Mouse (Mus musculus) heart, adult 11 months (tissue): ENCODE data around the gene Strip1.

Experiments
- DNase-seq: peaks from one replicate; pipeline ENCODE4 v3.0.0; 2022

Gene Strip1

GRCm38 (mm10) chr3:107631523-107631958 lies at the start of gene Strip1:
TSS of gene Strip1 (minus strand) at chr3:107631694.
- peak; percentile 100 for DNase-seq

- peak; percentile 95 for DNase-seq
Measured at GRCm38 (mm10) chr3:107680790-107681576, 49.5 kb upstream of the Strip1 start.

GRCm38 (mm10) chr3:107671509-107671908 lies 40.0 kb upstream of the Strip1 start:
- DNase-seq: no peak

GRCm38 (mm10) chr3:107670500-107670899 lies 39.0 kb upstream of the Strip1 start:
- no peak for DNase-seq

GRCm38 (mm10) chr3:107668786-107669185 lies 37.3 kb upstream of the Strip1 start:
- peak; percentile 65 for DNase-seq

- peak; percentile 21 for DNase-seq
Measured at GRCm38 (mm10) chr3:107667426-107667825, 35.9 kb upstream of the Strip1 start.

GRCm38 (mm10) chr3:107664641-107665040 lies 33.1 kb upstream of the Strip1 start:
- DNase-seq: peak; percentile 4

- no peak for DNase-seq
Measured at GRCm38 (mm10) chr3:107659000-107659399, 27.5 kb upstream of the Strip1 start.

GRCm38 (mm10) chr3:107656888-107657287 lies 25.4 kb upstream of the Strip1 start:
- no peak for DNase-seq

- DNase-seq: no peak
Measured at GRCm38 (mm10) chr3:107656151-107656550, 24.7 kb upstream of the Strip1 start.

GRCm38 (mm10) chr3:107655491-107655890 lies 24.0 kb upstream of the Strip1 start:
- no peak for DNase-seq

- no peak for DNase-seq
Measured at GRCm38 (mm10) chr3:107654861-107655260, 23.4 kb upstream of the Strip1 start.

- DNase-seq: no peak
Measured at GRCm38 (mm10) chr3:107652968-107653367, 21.5 kb upstream of the Strip1 start.

GRCm38 (mm10) chr3:107650276-107650675 lies 18.8 kb upstream of the Strip1 start:
- peak; percentile 1 for DNase-seq

- DNase-seq: peak; percentile 85
Measured at GRCm38 (mm10) chr3:107646947-107647346, 15.5 kb upstream of the Strip1 start.

GRCm38 (mm10) chr3:107637606-107638172 lies 6.2 kb upstream of the Strip1 start:
- peak; percentile 82 for DNase-seq

- peak; percentile 64 for DNase-seq
Measured at GRCm38 (mm10) chr3:107636236-107636635, 4.7 kb upstream of the Strip1 start.

GRCm38 (mm10) chr3:107635836-107636235 lies 4.3 kb upstream of the Strip1 start:
- peak; percentile 75 for DNase-seq

GRCm38 (mm10) chr3:107633906-107634305 lies 2.4 kb upstream of the Strip1 start:
- peak; percentile 31 for DNase-seq

GRCm38 (mm10) chr3:107632786-107633185 lies 1.3 kb upstream of the Strip1 start:
- peak; percentile 82 for DNase-seq

- DNase-seq: no peak
Measured at GRCm38 (mm10) chr3:107630682-107631522, 592 bp downstream of the Strip1 start, which contains the start of gene Gm10961. TSS of gene Gm10961 (plus strand) at chr3:107631322.

- DNase-seq: peak; percentile 79
Measured at GRCm38 (mm10) chr3:107629411-107629810, 2.1 kb downstream of the Strip1 start.

GRCm38 (mm10) chr3:107628551-107628950 lies 2.9 kb downstream of the Strip1 start:
- peak; percentile 40 for DNase-seq
